Mouse (Mus musculus) CD4-positive, CD25-positive, alpha-beta regulatory T cell, adult 4 months (primary cell): ENCODE data around the gene Ubr2. TPM values are rescaled to one million over a fixed set of nuclear protein-coding genes. Genes with fewer than 3 reads are reported as not detected.

Experiments used
- ATAC-seq: one replicate; pipeline ENCODE4 v1.8.0; 2017
- polyA plus RNA-seq, 2 experiments: library from polyadenylated mRNA; unstranded; fragments of 100-300 nt; shearing (Covaris generic); gene quantifications; one replicate each; pipeline ENCODE4 v1.2.1; 2017

Gene Ubr2
- 10 to 100 TPM; 13.7 to 20.3 TPM for polyA plus RNA-seq

GRCm38 (mm10) chr17:47009898-47010721, at the start of gene Ubr2:
Gene Ubr2 (minus strand): TSS chr17:47010556.
- peak; percentile 90 for ATAC-seq

DNA sequence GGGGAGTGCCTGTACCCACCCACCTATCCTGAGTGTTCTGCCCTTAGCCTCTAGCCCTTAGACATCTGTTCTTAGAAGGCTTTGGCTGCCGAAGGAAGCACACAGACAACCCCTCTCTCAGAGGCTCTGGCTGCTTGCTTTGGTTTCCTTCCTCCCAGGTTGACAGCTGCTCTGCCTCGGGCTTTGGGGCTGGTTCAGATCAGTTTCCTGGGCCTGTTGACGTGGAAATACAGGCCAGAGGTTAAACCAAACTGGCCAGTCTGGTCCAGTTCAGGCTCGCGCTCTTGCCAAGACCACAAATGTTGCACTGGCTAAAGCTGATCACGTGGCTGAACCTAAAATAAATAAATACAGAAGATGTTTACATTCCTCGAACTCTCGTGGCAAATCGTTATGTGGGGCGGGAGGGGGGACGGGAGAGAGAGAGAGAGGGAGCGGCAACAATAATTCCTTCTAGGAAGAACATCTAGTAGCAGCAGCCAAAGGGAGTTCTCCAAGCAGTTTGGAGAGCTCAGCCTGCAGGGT, 49.5 kb upstream of the Ubr2 start:
- ATAC-seq: no peak

DNA sequence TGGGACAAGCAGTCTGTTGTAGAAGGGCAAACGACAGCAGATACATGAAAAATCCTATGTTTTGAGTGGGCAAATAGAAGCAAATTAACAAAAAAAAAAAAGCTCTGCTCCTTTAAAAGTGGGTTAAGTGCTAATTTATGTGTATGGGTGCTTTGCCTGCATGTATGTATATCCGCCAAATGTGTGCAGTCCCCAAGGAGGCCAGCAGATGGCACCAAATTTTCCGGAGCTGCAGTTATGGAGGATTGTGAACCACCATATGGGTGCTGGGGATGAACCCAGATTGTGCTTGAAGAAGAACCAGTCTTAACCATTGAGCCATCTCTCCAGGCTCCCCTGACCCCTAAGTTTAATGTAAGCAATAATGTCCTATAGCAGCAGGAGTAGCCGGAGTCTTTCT, 47.6 kb upstream of the Ubr2 start:
- no peak for ATAC-seq

DNA sequence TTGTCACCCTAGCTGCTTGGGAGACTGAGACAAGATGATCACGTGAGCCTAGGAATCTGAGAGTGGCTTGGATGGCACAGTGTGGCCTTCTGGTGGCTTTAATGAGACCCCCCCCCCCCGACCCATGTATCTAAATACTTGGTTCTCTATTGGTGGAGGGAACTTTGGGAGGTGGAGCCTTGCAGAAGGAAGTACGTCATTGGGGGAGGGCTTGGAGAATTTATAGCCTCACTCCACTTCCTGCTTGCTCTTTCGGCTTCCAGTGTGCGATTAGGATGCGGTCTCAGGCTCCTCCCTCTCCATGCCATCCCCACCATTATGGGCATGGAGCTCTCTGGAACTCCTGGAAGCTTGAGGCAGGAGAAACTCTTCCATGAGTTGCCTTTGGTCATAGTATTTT, 46.1 kb upstream of the Ubr2 start:
- no peak for ATAC-seq

GRCm38 (mm10) chr17:47055121-47055520, 44.8 kb upstream of the Ubr2 start:
- no peak for ATAC-seq

GRCm38 (mm10) chr17:47054613-47055012, 44.3 kb upstream of the Ubr2 start:
- ATAC-seq: no peak

DNA sequence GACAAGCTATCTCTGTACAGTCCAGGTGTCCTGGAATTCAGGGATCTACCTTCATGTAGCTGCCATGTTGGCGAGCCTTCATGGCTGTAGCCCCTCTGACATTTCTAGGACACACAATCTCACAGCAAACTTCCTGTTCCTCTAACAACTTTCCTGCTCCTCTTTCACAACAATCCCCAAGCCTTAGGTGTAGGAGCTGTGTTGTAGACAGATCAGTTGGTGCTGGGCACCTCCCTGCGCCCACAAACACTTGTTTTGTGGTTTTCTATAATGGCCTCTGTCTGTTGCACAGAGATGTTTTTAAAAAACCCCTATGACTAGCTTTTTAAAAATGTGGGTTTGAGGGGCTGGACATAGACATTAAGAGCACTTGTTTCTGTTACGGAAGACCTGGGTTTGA, 40.3 kb upstream of the Ubr2 start:
- no peak for ATAC-seq

DNA sequence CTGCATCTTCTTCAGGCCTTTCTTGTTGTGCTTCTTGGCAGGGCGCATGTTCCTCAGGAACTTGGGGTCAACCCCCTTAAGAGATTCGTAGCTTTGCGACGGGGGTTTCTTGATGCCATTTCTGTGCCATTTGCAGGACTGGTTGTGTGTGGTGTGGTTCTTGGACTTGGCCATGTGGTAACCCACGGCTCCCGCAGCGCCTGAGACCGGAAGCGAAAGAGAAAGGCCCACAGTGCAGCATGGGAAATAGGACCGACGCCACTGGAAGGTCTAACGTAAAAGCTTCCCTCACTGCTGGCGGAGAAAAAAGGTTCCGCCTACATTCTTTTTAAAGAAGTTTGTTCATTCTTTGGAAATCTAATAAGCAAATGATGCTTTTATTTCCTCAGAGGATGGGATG, 32.5 kb upstream of the Ubr2 start:
- ATAC-seq: no peak

DNA sequence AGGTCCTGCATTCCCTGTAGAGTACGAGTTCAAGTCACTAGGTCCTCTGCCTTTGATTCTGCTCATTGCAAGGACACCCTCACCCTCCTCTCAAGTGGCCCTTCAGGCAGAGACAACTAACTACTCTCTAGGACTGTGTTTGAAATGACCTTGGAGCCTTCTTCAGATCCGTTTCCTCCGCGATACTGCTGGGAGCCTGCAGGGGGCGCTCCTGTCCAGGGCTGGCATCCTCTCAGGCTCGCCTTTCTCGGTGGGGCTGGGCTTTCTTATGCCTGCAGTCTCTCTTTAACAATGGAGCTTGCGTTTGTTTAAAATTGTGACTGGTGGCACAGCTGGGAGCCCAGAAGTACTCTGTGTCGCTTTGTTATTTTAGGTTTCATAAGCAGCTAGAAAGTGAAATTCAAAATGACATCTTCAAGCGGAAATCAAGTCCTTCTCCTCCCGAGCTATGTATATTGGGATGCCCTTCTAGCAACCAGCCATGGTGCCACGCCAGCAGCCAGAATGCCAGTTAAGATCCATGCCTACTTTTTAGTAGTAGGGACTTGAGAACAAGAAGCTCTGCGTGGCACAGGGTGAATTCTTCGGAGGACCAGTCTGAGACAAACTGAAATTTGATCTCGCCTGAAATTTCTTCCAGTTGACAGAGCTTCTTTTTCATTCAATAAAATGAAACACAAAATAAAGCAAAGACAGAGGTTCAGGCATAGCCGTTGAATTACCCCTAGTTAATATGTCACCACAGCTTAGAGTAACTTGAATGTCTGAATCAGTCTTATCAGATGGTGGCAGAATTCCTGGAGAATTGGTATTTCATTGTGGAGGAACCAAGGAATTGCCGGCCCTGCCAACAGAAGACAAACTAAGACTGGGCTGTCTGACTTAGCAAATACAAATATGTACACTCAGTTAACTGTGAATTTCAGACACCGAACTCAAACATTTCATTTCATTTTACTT, 28.8 kb upstream of the Ubr2 start:
- peak; percentile 51 for ATAC-seq

DNA sequence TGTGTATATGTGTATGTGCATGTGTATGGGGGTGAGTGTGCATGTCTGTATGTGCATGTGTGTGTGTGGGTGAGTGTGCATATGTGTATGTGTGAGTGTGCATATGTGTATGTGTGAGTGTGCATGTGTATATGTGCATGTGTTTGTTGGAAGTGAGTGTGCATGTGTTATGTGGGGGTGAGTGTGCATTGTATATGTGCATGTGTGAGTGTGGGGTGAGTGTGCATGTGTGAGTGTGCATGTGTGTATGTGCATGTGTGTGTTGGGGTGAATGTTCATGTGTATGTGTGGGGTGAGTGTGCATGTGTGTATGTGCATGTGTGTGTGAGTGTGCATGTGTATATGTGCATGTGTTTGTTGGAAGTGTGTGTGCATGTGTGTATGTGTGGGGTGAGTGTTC, 24.2 kb upstream of the Ubr2 start:
- ATAC-seq: no peak

DNA sequence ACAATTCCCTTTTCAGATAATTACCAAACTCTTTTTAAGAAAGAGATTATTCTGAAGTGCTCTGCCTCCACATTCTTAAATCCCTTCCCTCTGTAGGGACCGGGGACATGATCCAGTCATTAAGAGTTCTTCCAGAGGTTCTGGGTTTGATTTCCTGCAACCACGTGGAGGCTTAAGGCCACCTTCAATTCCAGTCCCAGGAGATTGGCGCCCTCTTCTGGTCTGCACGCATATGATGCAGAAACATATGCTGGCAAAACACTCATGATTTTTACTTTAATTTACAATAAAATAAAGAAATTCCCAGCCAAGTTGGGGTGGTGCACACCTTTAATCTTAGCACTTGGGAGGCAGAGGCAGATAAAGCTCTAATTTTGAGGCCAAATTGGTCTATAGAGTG, 23.3 kb upstream of the Ubr2 start:
- no peak for ATAC-seq

DNA sequence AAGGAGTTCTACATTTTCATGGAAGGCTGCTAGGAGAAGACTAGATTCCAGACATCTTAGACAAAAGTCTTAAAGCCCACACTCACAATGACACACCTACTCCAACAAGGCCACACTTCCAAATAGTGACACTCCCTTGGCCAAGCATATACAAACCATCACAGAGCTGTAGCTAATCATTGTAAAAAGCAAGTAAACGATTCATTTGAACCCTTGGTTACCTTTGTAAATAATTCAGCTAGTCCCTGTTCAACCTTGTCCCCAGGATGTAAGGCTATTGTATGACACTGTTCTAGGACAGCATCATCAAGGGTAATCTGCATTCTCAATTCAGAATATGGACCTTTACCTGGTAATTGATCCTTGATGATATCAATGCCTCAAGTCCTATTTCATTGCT, 14.4 kb upstream of the Ubr2 start:
- no peak for ATAC-seq

DNA sequence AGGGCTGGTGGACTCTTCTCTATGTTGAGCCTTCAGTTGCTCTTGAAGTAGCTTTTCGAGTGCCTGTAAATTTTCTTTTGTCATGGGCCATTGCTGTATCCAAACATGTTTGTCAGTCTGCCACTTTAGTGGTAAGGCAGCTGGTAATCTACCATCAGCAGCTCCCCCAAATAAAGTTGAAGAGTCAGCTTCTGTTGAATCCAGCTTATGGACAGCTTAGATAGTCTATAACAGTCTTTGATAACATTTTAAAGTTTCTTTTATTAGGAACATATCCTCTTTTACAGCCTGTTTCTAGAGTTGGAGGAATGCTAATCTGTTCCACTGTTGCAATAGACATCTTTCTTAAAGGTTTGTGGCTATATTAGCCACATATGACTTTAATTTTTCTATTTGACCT, 13.0 kb upstream of the Ubr2 start:
- ATAC-seq: no peak

GRCm38 (mm10) chr17:47012896-47013295, 2.5 kb upstream of the Ubr2 start:
- no peak for ATAC-seq

DNA sequence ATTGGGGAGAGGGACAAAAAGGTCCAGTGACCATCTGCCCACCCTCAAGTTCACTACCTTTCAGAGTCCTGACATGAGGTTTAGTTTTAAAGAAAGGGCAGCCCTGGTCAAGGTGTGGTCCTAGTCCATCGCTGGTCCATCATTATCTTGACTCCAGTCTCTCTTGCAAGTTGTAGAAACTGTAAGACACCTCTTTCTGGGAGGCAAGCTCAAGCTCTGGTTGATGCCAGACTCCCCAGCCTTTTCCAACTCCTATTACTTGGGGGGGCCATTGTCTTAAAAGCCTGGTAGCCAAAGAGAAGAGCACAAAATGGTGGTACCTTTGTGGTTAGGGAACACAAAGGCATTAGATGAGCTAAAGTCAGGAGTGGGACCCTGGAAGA, 1.3 kb upstream of the Ubr2 start:
- ATAC-seq: no peak

DNA sequence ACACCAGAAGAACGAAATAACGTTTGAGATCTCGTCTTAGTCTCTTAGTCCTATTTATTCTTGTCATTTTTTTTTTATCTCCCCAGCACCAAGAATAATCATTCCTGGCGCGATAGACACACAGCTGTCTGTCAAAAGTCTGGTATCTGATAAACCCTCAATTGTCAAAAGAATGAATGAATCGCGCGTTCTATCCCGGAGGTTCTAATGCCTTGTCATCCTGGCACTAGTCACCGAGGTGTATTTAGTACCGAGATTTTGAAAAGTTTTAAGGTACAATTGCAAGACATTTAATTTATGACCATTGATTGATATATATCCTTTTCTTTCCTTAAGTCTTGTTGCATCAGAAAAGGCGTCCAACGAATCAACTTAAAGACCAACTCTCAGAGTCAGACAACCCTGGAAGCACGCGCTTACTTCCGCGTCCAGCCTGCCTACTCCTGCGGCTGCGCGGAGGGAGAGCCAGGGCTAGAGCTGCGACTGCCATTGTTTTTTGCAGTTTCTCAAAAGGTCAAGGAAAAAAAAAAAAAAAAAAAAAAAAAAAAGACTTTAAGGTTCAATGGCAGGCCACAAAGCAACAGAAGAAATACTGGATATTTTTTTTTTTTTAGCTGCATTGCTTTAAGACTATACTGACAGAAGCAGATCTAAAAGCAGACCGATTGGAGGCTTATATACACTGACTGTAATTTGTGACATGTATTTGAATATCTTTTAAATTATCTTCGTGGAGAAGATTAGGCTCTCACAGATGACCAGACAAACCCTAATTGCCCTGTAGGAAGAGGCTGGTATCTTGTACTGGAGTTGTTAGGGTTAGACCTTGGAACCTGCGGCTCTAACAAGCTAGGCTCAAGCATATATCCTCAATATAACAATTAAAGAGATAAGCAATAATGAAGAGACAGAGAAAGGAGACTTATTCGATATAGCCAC, 635 bp upstream of the Ubr2 start:
- peak; percentile 53 for ATAC-seq

GRCm38 (mm10) chr17:47009546-47009897, 834 bp downstream of the Ubr2 start:
- peak; percentile 14 for ATAC-seq

- ATAC-seq: no peak
Observed at GRCm38 (mm10) chr17:47009016-47009415, 1.3 kb downstream of the Ubr2 start.

- ATAC-seq: no peak
Observed at GRCm38 (mm10) chr17:47008506-47008905, 1.9 kb downstream of the Ubr2 start.

DNA sequence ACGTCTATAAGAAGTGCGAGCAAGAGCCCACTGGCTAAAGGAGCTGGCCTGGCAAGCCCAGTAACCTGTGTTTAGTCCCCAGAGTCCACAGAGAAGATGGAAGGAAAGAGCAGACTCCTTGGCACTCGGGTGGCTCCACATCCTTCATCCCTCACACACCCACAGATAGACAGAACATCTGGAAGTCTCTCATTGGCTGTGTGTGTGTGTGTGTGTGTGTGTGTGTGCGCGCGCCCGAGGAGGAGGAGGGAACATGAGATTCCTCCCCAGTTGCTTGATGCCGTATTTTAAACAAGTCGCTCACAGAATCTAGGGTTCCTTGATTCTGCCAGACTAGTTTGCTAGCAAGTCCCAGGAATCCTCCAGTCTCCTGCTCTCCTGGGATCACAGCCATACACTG, 3.6 kb downstream of the Ubr2 start:
- ATAC-seq: no peak

DNA sequence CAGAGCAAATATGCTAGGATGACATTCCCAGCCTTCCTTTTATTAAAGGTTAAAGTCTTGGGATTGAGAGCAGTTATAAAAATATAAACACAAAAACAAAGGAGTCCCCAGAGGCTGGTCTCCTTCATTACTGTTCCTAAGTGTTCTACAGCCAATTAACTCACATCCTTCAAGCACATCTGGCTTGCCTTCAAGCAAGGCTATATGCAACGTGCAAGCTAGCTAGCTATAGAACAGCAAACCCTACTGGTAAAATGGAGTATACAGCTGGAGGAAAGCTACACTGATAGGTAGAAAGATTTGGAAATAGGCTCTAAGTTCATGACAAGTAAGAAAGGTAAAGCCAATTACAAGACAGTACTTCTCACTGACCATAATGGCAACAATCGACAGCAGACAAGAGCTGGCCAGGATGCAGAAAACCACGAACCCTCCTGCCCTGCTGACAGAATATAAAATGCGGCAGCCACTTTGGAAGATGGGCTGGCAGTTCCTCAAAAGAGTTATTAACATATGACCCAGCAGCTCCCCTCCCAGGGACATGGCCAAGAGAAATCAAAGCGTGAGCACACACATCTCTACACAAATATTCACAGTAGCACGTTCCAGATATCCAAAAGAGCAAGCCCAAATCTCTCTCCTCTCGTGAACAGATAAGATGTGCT, 4.5 kb downstream of the Ubr2 start:
- no peak for ATAC-seq

DNA sequence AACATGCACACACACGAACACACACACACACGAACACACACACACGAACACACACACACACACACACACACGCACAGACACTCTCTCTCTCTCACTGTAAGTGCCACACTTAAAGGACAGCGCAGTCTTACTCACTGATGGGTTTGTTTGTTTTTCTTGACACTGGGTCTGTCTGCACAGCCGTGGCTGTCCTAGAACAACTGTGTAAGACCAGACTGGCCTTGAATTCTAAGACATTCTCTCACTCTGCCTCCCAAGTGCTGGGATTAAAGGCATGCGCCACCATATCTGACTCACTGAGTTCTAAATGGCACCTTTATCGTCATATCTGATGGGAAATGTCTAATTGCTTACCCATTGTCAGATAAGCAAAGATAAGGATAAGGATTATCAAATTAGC, 7.1 kb downstream of the Ubr2 start:
- ATAC-seq: no peak
